Mouse (Mus musculus): ENCODE data around the gene Tbc1d10c. TPM values are rescaled to one million over a fixed set of nuclear protein-coding genes. Genes with fewer than 3 reads are reported as not detected.

Gene Tbc1d10c
- total and polyA plus RNA-seq, 3 experiments, result 12.8 to 36.0 (median 21.9) TPM

GRCm38 (mm10) chr19:4230415-4230814, 39.3 kb upstream of the Tbc1d10c start:
- Histone ChIP-seq H3K4me3 (ENCODE audit: low read depth, low read length) (no peak overlapping the region), H3K27me3 (ENCODE audit: insufficient read depth, low read length) (peaks cover 29% of the 10 kb centered on the region), H3K9me3 (replicated peaks) (no peaks in the 10 kb centered on the region), H3K4me1 (ENCODE audit: insufficient read depth, low read depth, low read length) (peaks cover 33% of the 10 kb centered on the region), H3K36me3 (replicated peaks) (peaks cover 8% of the 10 kb centered on the region)
- no peak for TF ChIP-seq POLR2AphosphoS5 (IDR thresholded peaks at IDR 0.05; ENCODE audit: insufficient replicate concordance, low read depth, low read length)
- TF ChIP-seq GATA2 (IDR thresholded peaks at IDR 0.05; ENCODE audit: borderline replicate concordance, low read depth, low read length), result no peak
- no peak for TF ChIP-seq GATA1 (IDR thresholded peaks at IDR 0.05; ENCODE audit: borderline replicate concordance, low read length)
- no peak for TF ChIP-seq CTCF (IDR thresholded peaks at IDR 0.05; ENCODE audit: low read depth, low read length)
- TF ChIP-seq TAL1 (conservative IDR thresholded peaks at IDR 0.05; ENCODE audit: low read depth, low read length), result no peak
- DNase-seq (ENCODE audit: low spot score), result no peak
- ATAC-seq (ENCODE audit: extremely low read depth, insufficient number of reproducible peaks, low FRiP score, poor library complexity, severe bottlenecking), result no peak

GRCm38 (mm10) chr19:4229451-4230076, 38.5 kb upstream of the Tbc1d10c start:
- Histone ChIP-seq H3K4me1 (ENCODE audit: insufficient read depth, low read depth, low read length) (peaks cover 33% of the 10 kb centered on the region), H3K9me3 (replicated peaks) (no peaks in the 10 kb centered on the region), H3K4me3 (ENCODE audit: low read depth, low read length) (no peak overlapping the region), H3K36me3 (replicated peaks) (peaks cover 8% of the 10 kb centered on the region), H3K27me3 (ENCODE audit: insufficient read depth, low read length) (peaks cover 35% of the 10 kb centered on the region)
- ATAC-seq (ENCODE audit: extremely low read depth, insufficient number of reproducible peaks, low FRiP score, poor library complexity, severe bottlenecking), result no peak
- DNase-seq (ENCODE audit: low spot score), result no peak
- TF ChIP-seq GATA1 (IDR thresholded peaks at IDR 0.05; ENCODE audit: borderline replicate concordance, low read length), result no peak

- TF ChIP-seq GATA1 (IDR thresholded peaks at IDR 0.05; ENCODE audit: borderline replicate concordance, low read length) (no peak), TAL1 (conservative IDR thresholded peaks at IDR 0.05; ENCODE audit: low read depth, low read length) (no peak), GATA2 (IDR thresholded peaks at IDR 0.05; ENCODE audit: borderline replicate concordance, low read depth, low read length) (no peak), CTCF (IDR thresholded peaks at IDR 0.05; ENCODE audit: low read depth, low read length) (no peak), POLR2AphosphoS5 (IDR thresholded peaks at IDR 0.05; ENCODE audit: insufficient replicate concordance, low read depth, low read length) (no peak)
- Histone ChIP-seq H3K27me3 (ENCODE audit: insufficient read depth, low read length) (peaks cover 37% of the 10 kb centered on the region), H3K4me3 (ENCODE audit: low read depth, low read length) (no peak overlapping the region), H3K9me3 (replicated peaks) (no peaks in the 10 kb centered on the region), H3K4me1 (ENCODE audit: insufficient read depth, low read depth, low read length) (peaks cover 33% of the 10 kb centered on the region), H3K36me3 (replicated peaks) (peaks cover 8% of the 10 kb centered on the region)
- ATAC-seq (ENCODE audit: extremely low read depth, insufficient number of reproducible peaks, low FRiP score, poor library complexity, severe bottlenecking), result no peak
- no peak for DNase-seq (ENCODE audit: low spot score)
Measured at GRCm38 (mm10) chr19:4228891-4229290, 37.8 kb upstream of the Tbc1d10c start.

- no peaks in the 10 kb centered on the region for H3K9me3 ChIP-seq (replicated peaks)
- DNase-seq (ENCODE audit: low spot score) (no peak), ATAC-seq (ENCODE audit: extremely low read depth, insufficient number of reproducible peaks, low FRiP score, poor library complexity, severe bottlenecking) (no peak)
- TF ChIP-seq GATA2 (IDR thresholded peaks at IDR 0.05; ENCODE audit: borderline replicate concordance, low read depth, low read length) (no peak), CTCF (IDR thresholded peaks at IDR 0.05; ENCODE audit: low read depth, low read length) (peak; percentile 91), TAL1 (conservative IDR thresholded peaks at IDR 0.05; ENCODE audit: low read depth, low read length) (no peak), GATA1 (IDR thresholded peaks at IDR 0.05; ENCODE audit: borderline replicate concordance, low read length) (no peak), POLR2AphosphoS5 (IDR thresholded peaks at IDR 0.05; ENCODE audit: insufficient replicate concordance, low read depth, low read length) (no peak)
- no peak overlapping the region for H3K4me3 ChIP-seq (ENCODE audit: low read depth, low read length)
- peaks cover 5% of the 10 kb centered on the region for H3K36me3 ChIP-seq (replicated peaks)
- H3K4me1 ChIP-seq (ENCODE audit: insufficient read depth, low read depth, low read length), result peaks cover 34% of the 10 kb centered on the region
- peaks cover 42% of the 10 kb centered on the region for H3K27me3 ChIP-seq (ENCODE audit: insufficient read depth, low read length)
Measured at GRCm38 (mm10) chr19:4227894-4228678, 37.0 kb upstream of the Tbc1d10c start.

GRCm38 (mm10) chr19:4227446-4227845, 36.4 kb upstream of the Tbc1d10c start:
- Histone ChIP-seq H3K36me3 (replicated peaks) (no peaks in the 10 kb centered on the region), H3K27me3 (ENCODE audit: insufficient read depth, low read length) (peaks cover 45% of the 10 kb centered on the region), H3K9me3 (replicated peaks) (no peaks in the 10 kb centered on the region), H3K4me1 (ENCODE audit: insufficient read depth, low read depth, low read length) (peaks cover 30% of the 10 kb centered on the region), H3K4me3 (ENCODE audit: low read depth, low read length) (no peak overlapping the region)
- ATAC-seq (ENCODE audit: extremely low read depth, insufficient number of reproducible peaks, low FRiP score, poor library complexity, severe bottlenecking), result no peak
- TF ChIP-seq POLR2AphosphoS5 (IDR thresholded peaks at IDR 0.05; ENCODE audit: insufficient replicate concordance, low read depth, low read length) (no peak), CTCF (IDR thresholded peaks at IDR 0.05; ENCODE audit: low read depth, low read length) (no peak), GATA1 (IDR thresholded peaks at IDR 0.05; ENCODE audit: borderline replicate concordance, low read length) (no peak), TAL1 (conservative IDR thresholded peaks at IDR 0.05; ENCODE audit: low read depth, low read length) (no peak), GATA2 (IDR thresholded peaks at IDR 0.05; ENCODE audit: borderline replicate concordance, low read depth, low read length) (no peak)
- DNase-seq (ENCODE audit: low spot score), result no peak

GRCm38 (mm10) chr19:4226779-4227178, 35.7 kb upstream of the Tbc1d10c start:
- Histone ChIP-seq H3K4me1 (ENCODE audit: insufficient read depth, low read depth, low read length) (peaks cover 30% of the 10 kb centered on the region), H3K27me3 (ENCODE audit: insufficient read depth, low read length) (peaks cover 51% of the 10 kb centered on the region), H3K4me3 (ENCODE audit: low read depth, low read length) (no peak overlapping the region), H3K36me3 (replicated peaks) (no peaks in the 10 kb centered on the region), H3K9me3 (replicated peaks) (no peaks in the 10 kb centered on the region)
- TF ChIP-seq POLR2AphosphoS5 (IDR thresholded peaks at IDR 0.05; ENCODE audit: insufficient replicate concordance, low read depth, low read length) (no peak), CTCF (IDR thresholded peaks at IDR 0.05; ENCODE audit: low read depth, low read length) (no peak), GATA1 (IDR thresholded peaks at IDR 0.05; ENCODE audit: borderline replicate concordance, low read length) (no peak), GATA2 (IDR thresholded peaks at IDR 0.05; ENCODE audit: borderline replicate concordance, low read depth, low read length) (no peak), TAL1 (conservative IDR thresholded peaks at IDR 0.05; ENCODE audit: low read depth, low read length) (no peak)
- ATAC-seq (ENCODE audit: extremely low read depth, insufficient number of reproducible peaks, low FRiP score, poor library complexity, severe bottlenecking) (no peak), DNase-seq (ENCODE audit: low spot score) (no peak)

Measured in G1E (cell line).